Mouse (Mus musculus) lung, adult 2 months (tissue): ENCODE measurements at regions not wholly inside any gene's neighbourhood (a gene's known extent, or its start where the extent isn't known, plus 50 kb on each side); places are given as distances from the start of the nearest gene placed in this dataset.

Experiments used
- CTCF ChIP-seq: fragments of 200-500 bp; IDR thresholded peaks from 2 replicates; pipeline ENCODE4 v1.5.1; 2011; ENCODE audit warnings: mild to moderate bottlenecking, low read length, control low read depth; ENCODE audit not compliant: insufficient read depth
- POLR2A ChIP-seq: fragments of 200-500 bp; IDR thresholded peaks from 2 replicates; pipeline ENCODE4 v1.6.1; 2011; ENCODE audit warnings: low read depth, mild to moderate bottlenecking, control low read depth, low read length, borderline replicate concordance; ENCODE audit errors: extremely low read depth

- TF ChIP-seq POLR2A = no peak
- TF ChIP-seq CTCF = no peak
Observed at GRCm38 (mm10) chr8:26595431-26596018, 381.6 kb upstream of the Zfp703 start.
